Mouse (Mus musculus) cerebellum, postnatal 10 days (tissue): ENCODE data around the gene Smim10l1.
A peak's percentile ranks its signal among the peaks of the same experiment; 100 is the strongest.

ENCODE experiments used
- DNase-seq, 2 experiments: peaks; one replicate each; pipeline ENCODE4 v3.0.0; 2021; ENCODE audit warnings: mixed read lengths in 2 of 2

Smim10l1 gene

DNA sequence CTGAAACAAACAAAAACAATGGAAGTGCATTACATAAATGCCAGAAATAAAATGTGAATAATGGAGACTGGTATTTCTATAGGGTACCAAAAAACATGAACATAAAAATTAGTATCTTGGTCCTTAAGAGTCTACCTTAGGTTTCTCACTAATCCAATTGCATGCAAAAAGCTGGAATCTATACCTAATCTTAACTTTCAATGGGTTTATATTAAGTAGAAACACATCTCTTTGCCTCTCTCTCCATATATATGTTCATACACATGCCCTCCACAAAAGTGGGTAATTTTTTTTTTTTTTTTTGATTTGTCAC, at the start of gene Smim10l1:
Smim10l1 (plus strand) TSS at position 301 of the 313 bp plus-strand sequence.
- no peak for DNase-seq

DNA sequence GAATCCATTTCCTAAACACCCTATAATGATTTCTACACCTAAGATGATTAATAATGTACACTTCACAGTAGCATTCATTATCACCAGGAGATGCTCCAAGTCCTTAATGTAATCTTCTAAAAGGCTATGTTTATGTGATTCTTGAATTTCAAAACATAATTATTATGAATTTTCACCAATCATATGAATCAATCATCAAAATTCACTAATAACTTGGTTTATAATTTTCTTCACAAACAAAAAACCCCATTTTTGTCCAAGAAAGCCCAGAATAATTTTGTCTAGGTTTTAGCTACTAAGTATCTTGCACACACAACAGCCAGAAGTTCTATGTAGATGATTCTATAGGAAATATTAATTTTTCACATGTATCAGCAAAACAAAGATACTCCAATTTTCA, 49.0 kb upstream of the Smim10l1 start, which contains the start of gene Tas2r140:
Tas2r140 (minus strand) TSS at position 101 of the 400 bp plus-strand sequence.
- no peak for DNase-seq

GRCm38 (mm10) chr6:133092226-133092625, 12.5 kb upstream of the Smim10l1 start:
- DNase-seq, result no peak

DNA sequence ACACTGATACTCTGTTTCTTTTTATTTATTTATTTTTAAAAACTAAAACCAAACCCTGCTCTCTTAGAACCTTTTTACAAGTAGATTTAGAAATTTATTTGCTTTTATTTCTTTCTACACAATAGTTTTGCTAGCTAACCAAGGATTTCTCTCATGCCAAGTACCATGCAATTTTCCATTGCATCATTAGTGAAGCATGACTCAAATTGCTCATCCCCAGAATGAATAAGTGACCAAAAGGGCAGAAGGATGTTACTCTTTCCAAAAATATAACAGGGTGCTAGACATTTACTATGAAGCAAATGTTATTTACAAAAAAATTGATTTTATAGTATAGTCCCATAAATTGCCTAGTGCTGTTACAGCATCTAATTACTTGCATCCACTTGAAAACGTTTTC, 2.3 kb upstream of the Smim10l1 start:
- DNase-seq, result no peak

GRCm38 (mm10) chr6:133104922-133105859, 482 bp downstream of the Smim10l1 start:
- DNase-seq, result peak; percentile 97
